Mouse (Mus musculus): ENCODE measurements around the gene Pakap. TPM values are rescaled to one million over a fixed set of nuclear protein-coding genes. Genes with fewer than 3 reads are reported as not detected.
A peak's percentile ranks its signal among the peaks of the same experiment; 100 is the strongest.

Gene Pakap
- total and polyA plus RNA-seq, 2 experiments, result 0.06 to 0.18 TPM

GRCm38 (mm10) chr4:57687583-57687982 lies 119.6 kb downstream of the Pakap start:
- no peaks in the 10 kb centered on the region for H3K27me3 ChIP-seq (ENCODE audit: control insufficient read depth, insufficient read depth, low read length)
- no peaks in the 10 kb centered on the region for H3K36me3 ChIP-seq (ENCODE audit: control insufficient read depth, insufficient read depth, low read length)
- H3K79me2 ChIP-seq (ENCODE audit: control insufficient read depth, insufficient read depth, low read length), result no peaks in the 10 kb centered on the region
- no peak overlapping the region for H3K4me3 ChIP-seq (ENCODE audit: insufficient read depth, low read depth, low read length)
- no peak overlapping the region for H3K9ac ChIP-seq (ENCODE audit: low read depth, low read length)
- H3K27ac ChIP-seq (replicated peaks; ENCODE audit: insufficient read depth, low read depth, low read length), result no peak overlapping the region
- 82% methylated on average over 3 of the region's 3 CpGs for WGBS
- no peak for DNase-seq (ENCODE audit: extremely low read depth, low read depth, low spot score)
- no peak for TF ChIP-seq POLR2A (IDR thresholded peaks at IDR 0.05; ENCODE audit: extremely low read depth, insufficient read depth, low read length)
- TF ChIP-seq CTCF (IDR thresholded peaks at IDR 0.05; ENCODE audit: low read depth, low read length), result no peak
- no peaks in the 10 kb centered on the region for H3K4me1 ChIP-seq (ENCODE audit: control insufficient read depth, insufficient read depth, low read length)

GRCm38 (mm10) chr4:57688131-57688530 lies 120.2 kb downstream of the Pakap start:
- no peak overlapping the region for H3K27ac ChIP-seq (replicated peaks; ENCODE audit: insufficient read depth, low read depth, low read length)

GRCm38 (mm10) chr4:57690001-57690400 lies 122.0 kb downstream of the Pakap start:
- no peaks in the 10 kb centered on the region for H3K79me2 ChIP-seq (ENCODE audit: control insufficient read depth, insufficient read depth, low read length)
- WGBS, result 66% methylated on average over 6 of the region's 6 CpGs
- no peaks in the 10 kb centered on the region for H3K27me3 ChIP-seq (ENCODE audit: control insufficient read depth, insufficient read depth, low read length)
- no peaks in the 10 kb centered on the region for H3K36me3 ChIP-seq (ENCODE audit: control insufficient read depth, insufficient read depth, low read length)
- no peak overlapping the region for H3K4me3 ChIP-seq (ENCODE audit: insufficient read depth, low read depth, low read length)
- TF ChIP-seq CTCF (IDR thresholded peaks at IDR 0.05; ENCODE audit: low read depth, low read length) (no peak), POLR2A (IDR thresholded peaks at IDR 0.05; ENCODE audit: extremely low read depth, insufficient read depth, low read length) (no peak)
- DNase-seq (ENCODE audit: extremely low read depth, low read depth, low spot score), result no peak
- H3K4me1 ChIP-seq (ENCODE audit: control insufficient read depth, insufficient read depth, low read length), result peaks cover 2% of the 10 kb centered on the region; the same call in 1 of the 2 replicates
- no peak overlapping the region for H3K9ac ChIP-seq (ENCODE audit: low read depth, low read length)
- H3K27ac ChIP-seq (replicated peaks; ENCODE audit: insufficient read depth, low read depth, low read length), result no peak overlapping the region

More at GRCm38 (mm10) chr4:57688131-57688530, 120.2 kb downstream of the Pakap start:
- no peak overlapping the region for H3K9ac ChIP-seq (ENCODE audit: low read depth, low read length)
- H3K4me1 ChIP-seq (ENCODE audit: control insufficient read depth, insufficient read depth, low read length), result no peaks in the 10 kb centered on the region
- DNase-seq (ENCODE audit: extremely low read depth, low read depth, low spot score), result no peak
- H3K36me3 ChIP-seq (ENCODE audit: control insufficient read depth, insufficient read depth, low read length), result no peaks in the 10 kb centered on the region
- H3K4me3 ChIP-seq (ENCODE audit: insufficient read depth, low read depth, low read length), result no peak overlapping the region
- no peaks in the 10 kb centered on the region for H3K27me3 ChIP-seq (ENCODE audit: control insufficient read depth, insufficient read depth, low read length)
- no peaks in the 10 kb centered on the region for H3K79me2 ChIP-seq (ENCODE audit: control insufficient read depth, insufficient read depth, low read length)
- TF ChIP-seq POLR2A (IDR thresholded peaks at IDR 0.05; ENCODE audit: extremely low read depth, insufficient read depth, low read length) (no peak), CTCF (IDR thresholded peaks at IDR 0.05; ENCODE audit: low read depth, low read length) (no peak)
- 76% methylated on average over 9 of the region's 9 CpGs for WGBS

GRCm38 (mm10) chr4:57690805-57691204 lies 122.8 kb downstream of the Pakap start:
- Histone ChIP-seq H3K9ac (ENCODE audit: low read depth, low read length) (no peak overlapping the region), H3K36me3 (ENCODE audit: control insufficient read depth, insufficient read depth, low read length) (no peaks in the 10 kb centered on the region), H3K4me3 (ENCODE audit: insufficient read depth, low read depth, low read length) (no peak overlapping the region), H3K79me2 (ENCODE audit: control insufficient read depth, insufficient read depth, low read length) (no peaks in the 10 kb centered on the region), H3K27me3 (ENCODE audit: control insufficient read depth, insufficient read depth, low read length) (no peaks in the 10 kb centered on the region), H3K27ac (replicated peaks; ENCODE audit: insufficient read depth, low read depth, low read length) (no peak overlapping the region), H3K4me1 (ENCODE audit: control insufficient read depth, insufficient read depth, low read length) (peaks cover 2% of the 10 kb centered on the region)
- 53% methylated on average over 1 of the region's 1 CpGs for WGBS
- TF ChIP-seq POLR2A (IDR thresholded peaks at IDR 0.05; ENCODE audit: extremely low read depth, insufficient read depth, low read length), result no peak
- no peak for TF ChIP-seq CTCF (IDR thresholded peaks at IDR 0.05; ENCODE audit: low read depth, low read length)
- DNase-seq (ENCODE audit: extremely low read depth, low read depth, low spot score), result no peak

- H3K27ac ChIP-seq (replicated peaks; ENCODE audit: insufficient read depth, low read depth, low read length), result peak overlapping the region; percentile 70
- H3K36me3 ChIP-seq (ENCODE audit: control insufficient read depth, insufficient read depth, low read length), result no peaks in the 10 kb centered on the region
- peaks cover 2% of the 10 kb centered on the region for H3K4me1 ChIP-seq (ENCODE audit: control insufficient read depth, insufficient read depth, low read length)
- peak; percentile 12 for DNase-seq (ENCODE audit: extremely low read depth, low read depth, low spot score)
- no peak overlapping the region for H3K4me3 ChIP-seq (ENCODE audit: insufficient read depth, low read depth, low read length)
- no peaks in the 10 kb centered on the region for H3K27me3 ChIP-seq (ENCODE audit: control insufficient read depth, insufficient read depth, low read length)
- 74% methylated on average over 5 of the region's 5 CpGs for WGBS
- no peak overlapping the region for H3K9ac ChIP-seq (ENCODE audit: low read depth, low read length)
- no peak for TF ChIP-seq POLR2A (IDR thresholded peaks at IDR 0.05; ENCODE audit: extremely low read depth, insufficient read depth, low read length)
- no peak for TF ChIP-seq CTCF (IDR thresholded peaks at IDR 0.05; ENCODE audit: low read depth, low read length)
- H3K79me2 ChIP-seq (ENCODE audit: control insufficient read depth, insufficient read depth, low read length), result no peaks in the 10 kb centered on the region
These were observed 126.6 kb downstream of the Pakap start for GRCm38 (mm10) chr4:57694356-57695136.

- no peak for DNase-seq (ENCODE audit: extremely low read depth, low read depth, low spot score)
- H3K36me3 ChIP-seq (ENCODE audit: control insufficient read depth, insufficient read depth, low read length), result no peaks in the 10 kb centered on the region
- H3K4me3 ChIP-seq (ENCODE audit: insufficient read depth, low read depth, low read length), result no peak overlapping the region
- H3K79me2 ChIP-seq (ENCODE audit: control insufficient read depth, insufficient read depth, low read length), result no peaks in the 10 kb centered on the region
- WGBS, result 95% methylated on average over 11 of the region's 11 CpGs
- no peak for TF ChIP-seq POLR2A (IDR thresholded peaks at IDR 0.05; ENCODE audit: extremely low read depth, insufficient read depth, low read length)
- no peak for TF ChIP-seq CTCF (IDR thresholded peaks at IDR 0.05; ENCODE audit: low read depth, low read length)
- no peak overlapping the region for H3K9ac ChIP-seq (ENCODE audit: low read depth, low read length)
- peaks cover 2% of the 10 kb centered on the region for H3K4me1 ChIP-seq (ENCODE audit: control insufficient read depth, insufficient read depth, low read length)
- no peak overlapping the region for H3K27ac ChIP-seq (replicated peaks; ENCODE audit: insufficient read depth, low read depth, low read length)
- no peaks in the 10 kb centered on the region for H3K27me3 ChIP-seq (ENCODE audit: control insufficient read depth, insufficient read depth, low read length)
These were observed 129.0 kb downstream of the Pakap start for GRCm38 (mm10) chr4:57696955-57697354.

Data from liver, adult 2 months (tissue).